Mouse (Mus musculus) lung, postnatal 0 days (tissue): ENCODE data around the gene Cacna1a.

Experiments used
- CTCF ChIP-seq: IDR thresholded peaks from 2 replicates; pipeline ENCODE4 v1.5.1; 2016; ENCODE audit warnings: antibody characterized with exemption, mild to moderate bottlenecking
- EP300 ChIP-seq: IDR thresholded peaks from 2 replicates; pipeline ENCODE4 v1.6.1; 2016; ENCODE audit warnings: antibody characterized with exemption, mild to moderate bottlenecking, control low read depth

DNA sequence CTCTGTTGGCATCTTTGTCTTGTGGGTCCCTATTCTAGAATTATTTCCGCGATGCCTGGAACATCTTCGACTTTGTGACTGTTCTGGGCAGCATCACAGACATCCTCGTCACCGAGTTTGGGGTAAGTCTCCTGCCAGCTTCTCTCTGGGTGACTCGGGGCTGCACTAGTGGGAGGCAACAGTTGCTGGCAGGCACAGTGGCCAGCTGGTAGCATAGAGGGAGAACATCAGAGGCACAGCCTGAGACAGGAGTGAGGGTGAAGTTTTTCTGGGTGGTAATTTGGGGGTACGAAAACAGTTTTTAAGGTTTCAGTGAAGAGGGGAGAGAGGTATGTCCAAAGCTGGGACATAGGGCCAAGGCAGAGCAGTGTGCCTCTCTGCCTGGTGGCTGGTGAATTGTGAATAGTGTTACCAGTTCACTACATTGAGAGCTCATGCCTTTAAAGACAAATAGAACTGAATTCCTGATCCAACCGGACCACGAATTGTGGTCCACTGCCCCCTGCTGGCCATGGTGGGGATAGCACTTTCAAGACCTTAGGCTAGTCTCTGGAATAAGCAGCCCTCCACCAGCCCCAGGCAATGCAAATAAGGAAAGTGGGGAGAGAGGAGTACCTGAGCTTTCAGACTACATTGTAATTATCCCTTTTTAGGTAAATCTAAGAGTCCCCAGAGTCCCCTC lies 206.0 kb downstream of the Cacna1a start:
- TF ChIP-seq CTCF (peak; percentile 90), EP300 (no peak)
